Mouse (Mus musculus) left cerebral cortex, adult 11 months (tissue): ENCODE measurements around the gene Fam107b.

Experiments used
- DNase-seq: peaks from one replicate; pipeline ENCODE4 v3.0.0; 2022; ENCODE audit warnings: low spot score

The Fam107b gene

DNA sequence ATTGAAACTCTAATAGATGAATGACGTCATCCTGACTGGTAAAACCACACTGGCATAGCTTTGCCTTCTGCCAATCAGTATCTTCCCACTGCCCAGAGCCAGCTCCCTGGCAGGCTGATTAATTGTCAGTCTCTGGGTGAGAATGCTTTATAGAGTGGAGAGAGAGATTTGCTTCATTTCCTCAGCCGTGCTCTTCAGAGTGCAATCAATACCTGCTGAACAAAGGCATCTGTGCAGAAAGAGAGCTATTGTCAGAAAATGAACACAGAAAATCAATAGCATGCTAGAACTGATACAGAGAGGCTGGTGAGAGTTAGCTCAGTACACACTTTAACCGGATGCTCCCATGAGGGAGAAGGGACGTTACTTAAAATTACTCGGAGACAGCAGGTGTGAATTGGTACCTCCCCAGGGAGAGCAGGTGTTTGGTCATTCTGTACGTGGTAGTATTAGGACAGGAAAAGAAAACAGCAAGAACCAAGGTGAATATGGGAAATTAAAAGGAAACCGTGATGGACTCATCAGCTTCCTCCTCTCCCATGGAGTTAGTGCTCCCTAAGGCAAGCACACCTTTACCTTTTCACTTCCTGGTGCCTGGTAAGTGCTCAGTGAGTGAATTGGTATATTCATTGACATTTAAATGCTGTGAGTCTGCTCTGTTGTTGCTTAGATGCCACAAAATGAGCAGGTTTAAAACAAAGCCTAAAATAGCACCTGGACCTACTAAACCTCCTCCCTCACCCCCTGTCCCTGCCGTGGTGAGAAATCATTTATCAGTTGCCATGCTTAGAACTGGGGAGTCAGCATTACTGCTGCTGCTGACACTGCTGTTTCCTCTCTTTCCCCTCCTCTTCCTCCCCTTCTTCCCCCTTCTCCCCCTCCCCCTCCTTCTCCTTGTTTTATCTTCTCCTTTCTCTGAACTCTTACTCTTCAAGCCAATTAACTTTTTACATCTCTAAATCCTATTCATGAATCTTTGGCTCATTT is 38.9 kb downstream of the Fam107b start:
- no peak for DNase-seq

DNA sequence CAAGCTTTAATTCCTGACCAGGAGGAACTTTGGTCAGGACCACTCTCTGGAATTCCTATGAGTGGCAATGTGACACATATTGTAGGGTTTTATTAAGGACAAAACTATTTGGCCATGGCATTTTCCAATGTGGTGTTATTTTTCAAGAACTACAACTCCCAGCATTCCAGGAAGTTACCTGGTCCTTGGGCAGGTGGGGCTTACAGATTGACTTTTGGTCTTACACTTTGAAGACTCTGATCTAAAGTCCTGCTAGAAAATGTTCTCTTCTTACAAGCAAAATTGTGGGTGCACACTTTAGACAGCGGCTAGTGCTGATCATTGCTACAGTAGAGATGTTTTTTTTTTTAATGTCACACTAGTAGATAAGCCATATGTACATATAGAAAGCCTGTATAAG is 48.2 kb downstream of the Fam107b start:
- no peak for DNase-seq

DNA sequence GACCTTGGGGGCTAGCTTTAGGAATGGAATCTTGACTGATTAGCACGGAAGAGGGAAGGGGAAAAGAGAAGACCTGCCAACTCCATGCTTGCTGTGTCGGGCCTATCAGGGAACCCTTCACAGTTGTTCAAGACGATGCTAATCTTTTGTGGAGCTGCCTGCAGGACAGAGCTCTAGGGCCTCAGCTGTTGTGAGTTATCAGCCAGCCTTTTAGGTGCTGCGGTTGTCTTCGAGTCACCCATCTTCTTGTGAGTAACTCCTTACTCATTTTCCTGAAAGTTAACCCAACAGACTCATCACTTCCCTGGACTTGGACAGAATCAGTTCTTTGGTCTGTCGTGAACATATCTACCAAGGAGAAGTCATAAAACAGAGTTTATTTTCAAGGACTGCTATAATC is 51.3 kb downstream of the Fam107b start:
- DNase-seq = no peak

DNA sequence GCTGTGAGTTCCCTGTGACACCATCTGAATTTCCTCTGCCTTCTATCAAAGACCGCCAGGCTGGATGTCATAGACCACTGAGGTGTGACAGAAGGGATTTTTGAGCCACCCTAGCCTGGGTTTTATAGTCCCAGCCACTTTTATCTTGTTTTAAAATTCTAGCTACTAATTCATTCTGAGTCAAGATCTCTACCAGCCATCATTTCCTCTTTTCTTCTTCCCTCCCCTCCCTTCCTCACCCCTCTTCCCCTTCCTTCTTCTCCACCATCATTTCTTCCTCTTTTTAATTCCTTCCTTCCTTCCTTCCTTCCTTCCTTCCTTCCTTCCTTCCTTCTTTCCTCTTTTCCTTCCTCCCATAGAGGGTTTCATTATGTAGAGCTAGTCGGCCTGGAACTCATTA is 51.9 kb downstream of the Fam107b start:
- DNase-seq = no peak

DNA sequence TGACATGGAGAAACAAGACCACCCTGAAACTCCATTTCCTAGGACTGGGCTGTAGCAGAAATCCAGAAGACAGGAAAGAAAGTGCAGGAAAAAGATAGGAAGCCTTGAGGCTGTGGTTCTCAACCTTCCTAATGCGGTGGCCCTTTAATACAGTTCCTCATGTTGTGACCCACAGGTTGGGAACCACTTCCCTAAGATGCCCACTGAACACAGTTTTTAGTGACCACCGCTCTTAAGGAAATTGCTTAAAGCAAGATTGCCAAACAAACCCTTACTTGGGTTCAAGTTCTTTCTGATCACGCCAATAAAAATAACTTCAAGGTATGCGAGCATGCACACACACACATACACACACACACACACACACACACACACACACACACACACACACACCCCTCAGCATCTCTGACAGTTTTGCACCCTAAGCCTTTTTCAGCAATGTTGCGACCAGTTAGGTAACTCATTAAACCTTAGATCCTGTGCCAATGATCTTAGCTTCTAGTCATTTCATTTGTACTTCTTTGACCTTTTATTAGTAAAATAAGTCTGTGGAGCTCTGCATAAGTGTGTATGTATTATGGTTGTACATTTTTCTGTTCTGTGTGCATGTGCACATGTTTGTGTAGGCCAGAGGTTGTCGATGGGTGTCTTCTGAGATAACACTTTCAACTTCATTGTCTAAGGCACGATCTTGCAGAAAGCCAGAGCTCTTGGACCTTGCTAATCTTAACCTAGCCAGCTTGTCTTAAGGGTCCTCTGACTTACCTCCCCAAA is 53.1 kb downstream of the Fam107b start:
- no peak for DNase-seq

DNA sequence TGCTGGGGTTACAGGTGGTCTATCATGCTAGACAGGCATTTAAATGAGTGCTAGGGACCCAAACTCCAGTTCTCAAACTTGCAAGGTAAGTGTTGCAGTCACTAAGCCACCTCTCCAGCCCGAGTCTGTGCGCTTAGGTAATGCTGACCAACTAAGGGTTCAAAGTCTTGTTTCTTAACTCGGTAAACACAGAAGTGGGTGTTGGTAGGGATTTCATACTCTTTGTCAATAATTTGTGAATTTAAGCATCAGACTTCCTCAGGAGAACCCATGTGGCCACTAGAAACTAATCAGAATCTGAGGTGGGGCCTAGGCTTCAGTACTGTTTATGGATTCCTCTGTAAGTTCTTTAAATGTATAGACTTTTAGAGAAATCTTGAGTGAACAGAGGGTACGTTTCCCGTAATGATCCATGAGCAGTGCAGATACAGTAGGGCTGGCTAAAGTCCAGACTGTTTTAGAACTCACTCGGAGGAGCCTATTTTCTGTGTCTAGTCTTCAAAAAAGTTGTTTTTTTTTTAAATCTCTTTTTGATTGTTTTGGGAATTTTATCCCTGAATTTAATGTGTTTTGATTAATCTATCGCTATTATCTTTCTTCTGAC is 53.8 kb downstream of the Fam107b start:
- no peak for DNase-seq

DNA sequence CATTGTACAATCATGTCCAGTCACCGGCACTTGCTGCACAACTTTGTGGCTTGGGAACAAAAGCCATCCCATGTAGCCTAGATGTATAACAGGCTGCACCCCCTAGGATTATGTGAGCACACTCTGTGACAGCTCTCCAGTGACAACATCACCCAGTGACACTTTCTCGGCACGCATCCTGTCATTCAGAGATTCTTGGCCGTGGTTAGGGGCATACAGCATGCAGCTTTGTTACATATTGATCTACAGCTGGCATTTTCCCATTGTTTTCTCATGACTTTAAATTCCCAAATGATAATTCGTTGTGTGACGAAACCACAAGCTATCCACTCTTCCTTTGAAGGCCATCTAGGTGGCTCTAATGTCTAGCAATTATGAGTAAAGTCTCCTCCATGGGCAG is 58.8 kb downstream of the Fam107b start:
- no peak for DNase-seq

DNA sequence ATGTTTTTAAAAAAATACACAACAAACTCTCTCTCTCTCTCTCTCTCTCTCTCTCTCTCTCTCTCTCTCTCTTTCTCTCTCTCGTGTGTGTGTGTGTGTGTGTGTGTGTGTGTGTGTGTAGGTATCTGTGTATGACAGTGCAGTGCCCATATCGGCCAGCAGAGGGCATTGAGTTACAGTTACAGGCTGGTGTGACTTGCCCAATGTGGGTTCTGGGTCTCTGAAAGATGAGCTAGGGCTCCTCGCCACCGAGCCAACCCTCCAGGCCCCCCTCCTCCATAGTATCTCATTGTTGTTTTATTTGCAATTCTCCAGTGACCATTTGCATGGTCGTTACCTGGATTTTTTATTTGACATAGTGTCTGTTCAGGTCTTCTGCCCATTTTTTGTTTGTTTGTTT is 59.5 kb downstream of the Fam107b start:
- DNase-seq = no peak

DNA sequence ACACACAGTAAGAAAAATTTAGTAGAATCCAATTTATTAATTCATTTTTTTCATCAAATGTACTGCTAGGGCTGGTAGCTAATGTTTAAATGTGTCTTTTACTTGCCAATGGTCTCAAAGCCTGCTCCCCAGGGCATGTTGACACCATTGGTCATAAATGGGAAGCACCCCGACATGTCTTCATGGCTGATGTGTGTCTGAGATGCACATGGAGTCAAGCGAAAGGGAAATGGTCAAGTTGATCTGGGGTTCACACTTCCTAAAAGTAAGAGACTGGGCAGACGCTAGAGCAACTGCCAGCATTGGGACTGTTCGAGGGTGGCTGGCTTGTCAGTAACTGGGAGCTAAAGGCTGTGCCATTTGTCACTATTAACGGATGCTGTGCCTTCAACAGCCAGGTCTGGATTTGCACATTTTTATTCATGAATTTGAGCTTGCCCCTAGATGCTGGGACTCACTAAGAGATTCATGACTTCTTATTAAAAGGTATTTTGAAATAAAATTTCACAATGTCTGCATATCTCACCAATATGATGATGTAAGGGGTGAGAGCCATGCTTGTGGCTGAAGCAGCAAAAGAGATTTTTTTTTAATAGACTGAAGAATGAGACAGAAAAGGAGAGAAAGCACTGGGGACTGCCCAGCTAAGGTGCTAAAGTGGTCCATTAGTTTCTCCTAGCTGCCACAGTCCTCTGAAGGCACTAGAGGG is 60.6 kb downstream of the Fam107b start:
- DNase-seq = no peak

DNA sequence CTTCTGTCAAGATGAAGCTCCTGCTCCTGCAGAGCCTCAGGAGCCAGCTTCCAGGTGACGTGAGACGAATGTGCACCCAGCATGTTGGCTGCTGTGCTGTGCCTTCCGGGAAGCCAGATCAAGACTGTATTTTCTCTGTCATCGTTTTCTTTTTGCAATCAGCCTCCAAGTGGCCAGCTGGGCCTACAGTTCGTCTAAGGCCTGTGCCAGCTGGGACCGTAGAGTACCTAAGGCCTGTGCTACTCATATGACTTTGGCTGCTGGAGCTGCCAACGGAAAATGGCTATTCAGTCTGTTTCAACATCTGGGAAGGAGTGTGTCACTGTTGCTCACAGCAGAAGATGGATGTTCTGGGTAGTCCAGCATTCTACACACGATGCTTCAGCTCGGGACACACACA is 62.8 kb downstream of the Fam107b start:
- no peak for DNase-seq

DNA sequence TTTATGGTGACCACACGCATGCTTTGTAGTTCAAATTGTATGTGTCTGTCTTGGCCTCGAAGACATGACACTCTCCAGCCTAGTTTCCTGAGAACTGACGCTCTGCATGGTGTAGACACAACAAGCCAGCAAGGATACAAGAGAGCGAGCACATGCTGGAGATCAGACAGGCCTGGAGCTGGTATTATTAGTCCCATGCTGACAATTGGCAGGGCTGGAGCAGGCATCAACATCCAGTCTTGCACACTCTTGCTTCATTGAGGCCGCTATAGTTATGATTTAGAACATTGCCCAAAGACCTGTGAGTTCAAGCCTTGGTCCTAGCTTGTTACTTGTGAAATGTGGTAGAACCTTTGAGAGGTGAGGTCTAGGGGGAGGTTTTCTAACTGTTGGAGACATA is 66.5 kb downstream of the Fam107b start:
- no peak for DNase-seq

DNA sequence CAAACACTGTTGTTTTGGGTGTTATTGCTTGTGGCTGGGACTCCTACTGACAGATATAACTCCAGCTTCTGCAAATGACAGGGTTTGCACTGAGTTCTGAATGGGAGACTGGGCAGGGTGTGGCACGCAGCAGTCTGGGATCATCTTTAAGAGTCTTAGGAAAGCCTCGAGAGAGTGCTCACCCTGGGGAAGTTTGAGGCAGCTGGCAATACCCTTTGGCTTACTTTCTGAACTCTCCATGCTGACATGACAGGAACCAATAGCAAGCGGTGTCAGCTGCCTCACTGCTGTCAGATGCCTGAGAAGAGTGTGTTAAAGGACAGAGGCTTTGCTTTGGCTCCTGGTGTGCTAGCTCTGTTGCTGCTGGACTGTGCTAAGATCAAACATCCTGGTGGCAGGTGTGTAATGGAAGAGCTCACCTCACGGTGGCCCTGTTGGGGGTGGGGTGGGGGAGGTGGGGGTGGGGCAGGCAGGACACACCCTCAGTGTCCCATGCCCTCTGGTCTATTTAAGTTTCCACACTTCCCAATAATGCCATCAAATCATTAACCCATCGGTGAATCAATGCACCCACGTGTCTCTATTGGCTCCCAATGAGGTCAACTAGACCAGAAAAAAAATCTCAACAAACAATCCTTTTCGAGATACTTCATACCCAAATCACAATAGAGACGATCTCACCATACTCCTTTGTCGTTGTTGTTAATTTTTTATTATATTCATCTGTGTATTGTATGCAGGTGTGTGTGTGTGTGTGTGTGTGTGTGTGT is 70.9 kb downstream of the Fam107b start:
- DNase-seq = no peak

DNA sequence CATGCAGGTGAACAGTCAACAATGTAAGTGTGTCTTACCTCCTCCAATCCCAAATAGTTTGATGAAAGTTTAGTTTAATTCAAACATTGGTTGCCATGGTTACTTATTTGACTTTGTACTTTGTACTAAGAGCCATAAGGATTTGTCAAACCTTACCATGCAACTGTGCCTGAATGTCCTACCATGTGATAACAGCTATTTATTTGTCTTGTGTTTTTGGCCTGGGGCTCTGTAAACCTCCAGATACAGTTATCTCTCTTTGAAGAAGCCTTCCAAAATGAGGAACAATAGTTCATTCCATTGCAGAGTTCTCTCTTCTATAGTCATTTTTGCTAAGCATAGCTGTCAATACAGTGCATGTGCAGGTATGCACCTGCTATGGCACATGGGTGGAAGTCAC is 72.7 kb downstream of the Fam107b start:
- DNase-seq = no peak

DNA sequence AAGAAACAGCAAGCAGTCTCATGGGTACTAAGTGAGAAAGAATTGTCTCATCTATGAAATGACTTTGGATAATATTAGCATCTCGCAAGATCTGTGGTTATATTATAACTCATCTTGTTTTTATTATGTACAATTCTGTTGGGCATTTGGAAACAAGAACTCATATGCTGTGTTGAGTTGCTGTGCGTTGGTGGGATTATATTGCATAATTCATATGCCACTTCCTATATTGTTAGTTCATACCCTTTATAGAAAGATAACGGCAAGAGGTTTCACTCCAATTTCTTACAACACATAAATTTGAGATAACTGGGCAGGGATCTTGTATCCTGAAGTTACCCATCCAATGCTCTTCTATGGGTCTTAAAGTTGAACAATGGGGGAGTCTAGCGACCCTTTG is 75.5 kb downstream of the Fam107b start:
- DNase-seq = no peak

DNA sequence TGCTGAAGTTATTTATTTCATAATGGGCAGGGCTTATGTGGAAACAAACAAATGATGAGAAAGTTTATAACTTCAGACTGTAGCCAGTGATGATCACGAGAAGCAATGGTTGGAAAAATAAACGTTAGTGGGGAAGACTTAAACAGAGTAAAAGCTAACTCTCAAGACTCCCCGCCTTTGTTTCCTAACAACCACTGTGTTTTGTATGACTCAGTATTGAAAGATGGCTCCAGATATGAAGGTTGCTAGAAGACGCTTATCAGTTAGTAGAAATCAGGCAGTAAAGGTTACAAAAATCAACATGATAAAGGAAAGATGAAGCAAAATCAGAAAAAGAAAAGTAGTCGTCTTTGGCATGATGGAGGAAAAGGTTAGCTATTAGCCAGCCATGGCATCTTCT is 78.9 kb downstream of the Fam107b start:
- no peak for DNase-seq

DNA sequence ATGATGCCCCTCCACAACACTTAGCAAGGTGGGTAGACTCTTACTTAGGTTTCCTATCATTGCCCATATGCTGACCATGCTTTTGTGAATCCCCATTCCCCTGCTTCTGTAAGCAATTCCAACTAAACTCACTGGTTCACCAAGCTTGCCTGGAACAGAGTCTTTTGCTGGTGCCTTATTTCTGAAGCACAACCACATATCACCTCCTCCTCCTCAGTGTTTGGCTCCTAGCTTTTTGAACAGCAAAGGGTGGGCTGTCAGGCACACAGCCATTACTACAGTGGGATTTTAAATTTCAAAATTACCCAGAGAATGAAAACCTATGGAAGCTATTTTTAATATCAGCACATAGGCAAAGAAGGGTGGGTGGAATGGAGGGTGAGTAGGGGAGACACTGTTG is 84.3 kb downstream of the Fam107b start:
- no peak for DNase-seq

DNA sequence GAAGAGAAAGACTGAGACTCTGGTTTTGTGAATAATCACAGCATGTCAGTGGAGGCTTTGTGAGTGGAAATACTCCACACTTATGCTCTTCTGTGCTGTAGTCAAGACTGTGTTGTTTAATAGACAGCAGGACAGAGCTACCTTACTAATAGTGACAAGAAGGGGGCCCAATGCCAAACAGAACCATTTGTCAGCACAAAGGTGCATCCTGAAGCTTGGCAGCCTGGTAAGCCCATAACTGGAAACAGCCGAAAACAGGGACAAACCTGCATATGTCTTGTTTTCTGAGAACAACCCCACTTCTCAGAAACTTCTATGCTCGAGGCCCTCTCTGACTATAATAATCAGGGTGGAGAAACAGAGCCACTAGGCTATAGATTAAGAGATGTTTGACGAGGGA is 85.8 kb downstream of the Fam107b start:
- DNase-seq = no peak

DNA sequence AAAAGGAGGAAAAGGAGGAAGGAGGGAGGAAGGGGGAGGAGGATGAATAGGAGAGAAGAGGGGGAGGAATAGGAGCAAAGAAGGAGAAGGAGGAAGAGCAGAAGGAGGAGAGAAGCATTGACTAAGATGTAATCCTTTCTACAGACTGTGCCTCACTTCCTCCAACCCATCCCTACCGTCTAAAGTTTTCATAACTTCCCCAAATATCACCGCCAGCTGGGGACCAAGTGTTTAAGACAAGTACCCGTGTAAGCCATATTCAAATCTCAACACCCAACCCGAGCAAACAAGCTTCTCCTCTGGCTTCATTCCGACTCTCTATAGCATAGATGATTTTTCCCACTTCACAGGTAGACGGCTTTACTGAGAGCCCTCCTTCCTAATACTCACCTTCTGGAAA is 86.5 kb downstream of the Fam107b start:
- DNase-seq = no peak

DNA sequence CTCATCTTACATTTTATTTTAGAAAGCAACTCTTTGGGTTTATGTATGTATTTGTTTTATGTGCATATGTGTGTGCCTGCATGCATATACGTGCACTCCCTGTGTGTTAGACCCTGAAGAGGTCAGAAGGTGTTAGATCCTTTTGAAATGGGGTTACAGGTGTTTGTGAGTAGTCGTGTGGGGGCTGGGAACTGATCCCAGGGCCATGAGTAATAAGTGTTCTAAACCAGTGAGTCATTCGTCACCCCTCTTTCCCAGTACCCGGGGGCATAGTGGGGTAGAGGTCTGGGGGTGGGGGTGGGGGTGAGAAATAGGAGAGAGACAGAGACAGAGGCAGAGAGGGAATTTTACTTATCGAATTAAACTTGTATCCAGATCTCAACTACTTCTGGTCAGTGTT is 87.1 kb downstream of the Fam107b start:
- DNase-seq = no peak

DNA sequence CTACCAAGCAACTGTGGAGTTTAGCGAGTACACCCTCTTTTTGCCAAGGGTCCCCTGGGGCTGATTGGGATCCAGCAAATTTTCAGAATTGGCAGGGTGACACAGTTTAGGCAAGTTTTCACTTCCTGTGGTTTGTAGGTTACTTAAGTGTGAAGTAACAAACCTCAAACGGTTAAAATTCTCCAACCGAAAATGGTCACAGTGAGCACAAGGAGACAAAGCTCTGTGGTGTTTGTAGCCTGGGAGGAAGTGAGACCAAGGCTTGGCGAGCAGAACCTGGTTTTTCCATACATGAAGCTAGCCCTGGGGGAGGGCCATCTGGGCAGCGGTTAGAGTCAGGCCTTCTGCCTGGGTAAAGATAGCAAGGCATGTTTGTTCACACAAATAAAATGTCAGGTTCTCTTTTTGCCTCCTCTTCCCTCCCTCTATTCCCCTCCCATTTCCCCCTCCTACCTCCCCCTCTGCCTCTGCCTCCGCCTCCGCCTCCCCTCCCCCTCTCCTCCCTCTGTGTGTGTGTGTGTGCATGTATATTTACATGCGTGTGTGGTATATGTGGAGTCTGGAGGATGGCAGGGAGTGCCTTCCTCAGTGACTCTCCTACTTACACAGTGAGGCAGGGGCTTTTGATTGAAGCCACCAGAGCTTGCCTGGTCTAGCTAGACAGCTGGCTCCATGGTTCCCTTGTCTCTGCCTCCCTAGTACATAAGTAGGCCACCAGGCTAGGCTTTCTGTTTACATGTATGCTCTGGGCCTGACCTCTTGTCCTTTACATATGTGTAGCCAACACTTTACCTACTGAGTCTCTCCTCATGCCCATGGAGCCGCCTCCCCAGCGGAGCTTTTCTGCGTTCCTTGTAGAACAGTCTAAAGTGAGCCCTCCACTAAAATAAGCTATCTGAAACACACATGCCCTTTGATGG is 87.8 kb downstream of the Fam107b start:
- peak; percentile 22 for DNase-seq
